Mouse (Mus musculus): ENCODE measurements at regions not wholly inside any gene's neighbourhood (a gene's known extent, or its start where the extent isn't known, plus 50 kb on each side); places are given as distances from the start of the nearest gene placed in this dataset.

- no peaks in the 10 kb centered on the region for H3K36me3 ChIP-seq
- no peaks in the 10 kb centered on the region for H3K9me3 ChIP-seq (replicated peaks)
- 77% methylated on average over 6 of the region's 6 CpGs for WGBS (ENCODE audit: insufficient replicate concordance)
- no peak for DNase-seq
- H3K9ac ChIP-seq: no peak overlapping the region
- H3K4me2 ChIP-seq: no peak overlapping the region
- no peaks in the 10 kb centered on the region for H3K4me1 ChIP-seq (replicated peaks)
- H3K27ac ChIP-seq: no peak overlapping the region
- ATAC-seq (ENCODE audit: low read depth): no peak
- H3K4me3 ChIP-seq (replicated peaks): no peak overlapping the region
- no peaks in the 10 kb centered on the region for H3K27me3 ChIP-seq
Observed at GRCm38 (mm10) chr3:39165006-39165667, 278.4 kb downstream of the Fat4 start.

GRCm38 (mm10) chr3:39182646-39183045 is 295.9 kb downstream of the Fat4 start:
- WGBS (ENCODE audit: insufficient replicate concordance): 51% methylated on average over 3 of the region's 3 CpGs
- Histone ChIP-seq H3K27ac (no peak overlapping the region), H3K36me3 (no peaks in the 10 kb centered on the region), H3K4me2 (no peak overlapping the region), H3K4me1 (replicated peaks) (no peaks in the 10 kb centered on the region), H3K4me3 (replicated peaks) (no peak overlapping the region), H3K9ac (no peak overlapping the region), H3K27me3 (no peaks in the 10 kb centered on the region), H3K9me3 (replicated peaks) (no peaks in the 10 kb centered on the region)
- DNase-seq (no peak), ATAC-seq (ENCODE audit: low read depth) (no peak)

GRCm38 (mm10) chr3:39195102-39195501 is 308.4 kb downstream of the Fat4 start:
- Histone ChIP-seq H3K4me3 (replicated peaks) (no peak overlapping the region), H3K9me3 (replicated peaks) (no peaks in the 10 kb centered on the region), H3K9ac (no peak overlapping the region), H3K27ac (no peak overlapping the region), H3K36me3 (no peaks in the 10 kb centered on the region), H3K27me3 (no peaks in the 10 kb centered on the region), H3K4me1 (replicated peaks) (no peaks in the 10 kb centered on the region), H3K4me2 (no peak overlapping the region)
- ATAC-seq (ENCODE audit: low read depth) (no peak), DNase-seq (no peak)
- 70% methylated on average over 6 of the region's 6 CpGs for WGBS (ENCODE audit: insufficient replicate concordance)

- Histone ChIP-seq H3K9me3 (replicated peaks) (no peaks in the 10 kb centered on the region), H3K4me1 (replicated peaks) (no peaks in the 10 kb centered on the region), H3K4me3 (replicated peaks) (no peak overlapping the region), H3K4me2 (no peak overlapping the region), H3K27ac (no peak overlapping the region), H3K36me3 (no peaks in the 10 kb centered on the region), H3K9ac (no peak overlapping the region), H3K27me3 (no peaks in the 10 kb centered on the region)
- ATAC-seq (ENCODE audit: low read depth) (no peak), DNase-seq (no peak)
- 59% methylated on average over 7 of the region's 7 CpGs for WGBS (ENCODE audit: insufficient replicate concordance)
Observed at GRCm38 (mm10) chr3:39202662-39203061, 315.9 kb downstream of the Fat4 start.

- H3K27ac ChIP-seq: no peak overlapping the region
- H3K4me1 ChIP-seq (replicated peaks): no peaks in the 10 kb centered on the region
- 74% methylated on average over 1 of the region's 1 CpGs for WGBS (ENCODE audit: insufficient replicate concordance)
- DNase-seq (no peak), ATAC-seq (ENCODE audit: low read depth) (no peak)
- no peak overlapping the region for H3K9ac ChIP-seq
- no peak overlapping the region for H3K4me2 ChIP-seq
- H3K4me3 ChIP-seq (replicated peaks): no peak overlapping the region
- no peaks in the 10 kb centered on the region for H3K27me3 ChIP-seq
- H3K9me3 ChIP-seq (replicated peaks): no peaks in the 10 kb centered on the region
- no peaks in the 10 kb centered on the region for H3K36me3 ChIP-seq
Observed at GRCm38 (mm10) chr3:39208651-39209050, 321.9 kb downstream of the Fat4 start.

- ATAC-seq (ENCODE audit: low read depth): no peak
- DNase-seq: no peak
- Histone ChIP-seq H3K27ac (no peak overlapping the region), H3K36me3 (no peaks in the 10 kb centered on the region), H3K27me3 (no peaks in the 10 kb centered on the region), H3K4me2 (no peak overlapping the region), H3K9ac (no peak overlapping the region), H3K9me3 (replicated peaks) (no peaks in the 10 kb centered on the region), H3K4me1 (replicated peaks) (no peaks in the 10 kb centered on the region), H3K4me3 (replicated peaks) (no peak overlapping the region)
- WGBS (ENCODE audit: insufficient replicate concordance): 63% methylated on average over 8 of the region's 8 CpGs
Observed at GRCm38 (mm10) chr3:39209382-39210165, 322.8 kb downstream of the Fat4 start.

- H3K4me1 ChIP-seq (replicated peaks): no peaks in the 10 kb centered on the region
- H3K36me3 ChIP-seq: no peaks in the 10 kb centered on the region
- WGBS (ENCODE audit: insufficient replicate concordance): 53% methylated on average over 5 of the region's 5 CpGs
- H3K4me3 ChIP-seq (replicated peaks): no peak overlapping the region
- ATAC-seq (ENCODE audit: low read depth): no peak
- no peak overlapping the region for H3K27ac ChIP-seq
- H3K9me3 ChIP-seq (replicated peaks): no peaks in the 10 kb centered on the region
- no peaks in the 10 kb centered on the region for H3K27me3 ChIP-seq
- no peak for DNase-seq
- no peak overlapping the region for H3K4me2 ChIP-seq
- H3K9ac ChIP-seq: no peak overlapping the region
Observed at GRCm38 (mm10) chr3:39211670-39212069, 324.9 kb downstream of the Fat4 start.

- no peak for ATAC-seq (ENCODE audit: low read depth)
- H3K9ac ChIP-seq: no peak overlapping the region
- H3K27me3 ChIP-seq: no peaks in the 10 kb centered on the region
- no peak overlapping the region for H3K27ac ChIP-seq
- H3K9me3 ChIP-seq (replicated peaks): no peaks in the 10 kb centered on the region
- WGBS (ENCODE audit: insufficient replicate concordance): 24% methylated on average over 10 of the region's 10 CpGs
- H3K4me2 ChIP-seq: no peak overlapping the region
- H3K4me3 ChIP-seq (replicated peaks): no peak overlapping the region
- no peak for DNase-seq
- H3K4me1 ChIP-seq (replicated peaks): no peaks in the 10 kb centered on the region
- H3K36me3 ChIP-seq: no peaks in the 10 kb centered on the region
Observed at GRCm38 (mm10) chr3:39220011-39220706, 333.4 kb downstream of the Fat4 start.

GRCm38 (mm10) chr3:39220707-39221034 is 333.9 kb downstream of the Fat4 start:
- Histone ChIP-seq H3K27me3 (no peaks in the 10 kb centered on the region), H3K4me3 (replicated peaks) (no peak overlapping the region), H3K36me3 (no peaks in the 10 kb centered on the region), H3K4me1 (replicated peaks) (no peaks in the 10 kb centered on the region), H3K4me2 (no peak overlapping the region), H3K9ac (no peak overlapping the region), H3K9me3 (replicated peaks) (no peaks in the 10 kb centered on the region), H3K27ac (no peak overlapping the region)
- no peak for DNase-seq
- ATAC-seq (ENCODE audit: low read depth): no peak
- 10% methylated on average over 2 of the region's 2 CpGs for WGBS (ENCODE audit: insufficient replicate concordance)

GRCm38 (mm10) chr3:39222059-39222458 is 335.3 kb downstream of the Fat4 start:
- Histone ChIP-seq H3K27ac (no peak overlapping the region), H3K9me3 (replicated peaks) (no peaks in the 10 kb centered on the region), H3K27me3 (no peaks in the 10 kb centered on the region), H3K9ac (no peak overlapping the region), H3K4me1 (replicated peaks) (no peaks in the 10 kb centered on the region), H3K4me3 (replicated peaks) (no peak overlapping the region), H3K4me2 (no peak overlapping the region), H3K36me3 (no peaks in the 10 kb centered on the region)
- ATAC-seq (ENCODE audit: low read depth) (no peak), DNase-seq (no peak)
- 68% methylated on average over 4 of the region's 4 CpGs for WGBS (ENCODE audit: insufficient replicate concordance)

- WGBS (ENCODE audit: insufficient replicate concordance): 50% methylated on average over 2 of the region's 2 CpGs
- H3K27me3 ChIP-seq: no peaks in the 10 kb centered on the region
Observed at GRCm38 (mm10) chr3:39234921-39235320, 348.2 kb downstream of the Fat4 start.

More at GRCm38 (mm10) chr3:39234921-39235320, 348.2 kb downstream of the Fat4 start:
- Histone ChIP-seq H3K27ac (no peak overlapping the region), H3K9me3 (replicated peaks) (no peaks in the 10 kb centered on the region), H3K4me2 (no peak overlapping the region), H3K36me3 (no peaks in the 10 kb centered on the region), H3K4me1 (replicated peaks) (no peaks in the 10 kb centered on the region), H3K4me3 (replicated peaks) (no peak overlapping the region), H3K9ac (no peak overlapping the region)
- ATAC-seq (ENCODE audit: low read depth) (no peak), DNase-seq (no peak)

Measured in liver, embryonic 13.5 days (tissue).